In the genomic region with DNA sequence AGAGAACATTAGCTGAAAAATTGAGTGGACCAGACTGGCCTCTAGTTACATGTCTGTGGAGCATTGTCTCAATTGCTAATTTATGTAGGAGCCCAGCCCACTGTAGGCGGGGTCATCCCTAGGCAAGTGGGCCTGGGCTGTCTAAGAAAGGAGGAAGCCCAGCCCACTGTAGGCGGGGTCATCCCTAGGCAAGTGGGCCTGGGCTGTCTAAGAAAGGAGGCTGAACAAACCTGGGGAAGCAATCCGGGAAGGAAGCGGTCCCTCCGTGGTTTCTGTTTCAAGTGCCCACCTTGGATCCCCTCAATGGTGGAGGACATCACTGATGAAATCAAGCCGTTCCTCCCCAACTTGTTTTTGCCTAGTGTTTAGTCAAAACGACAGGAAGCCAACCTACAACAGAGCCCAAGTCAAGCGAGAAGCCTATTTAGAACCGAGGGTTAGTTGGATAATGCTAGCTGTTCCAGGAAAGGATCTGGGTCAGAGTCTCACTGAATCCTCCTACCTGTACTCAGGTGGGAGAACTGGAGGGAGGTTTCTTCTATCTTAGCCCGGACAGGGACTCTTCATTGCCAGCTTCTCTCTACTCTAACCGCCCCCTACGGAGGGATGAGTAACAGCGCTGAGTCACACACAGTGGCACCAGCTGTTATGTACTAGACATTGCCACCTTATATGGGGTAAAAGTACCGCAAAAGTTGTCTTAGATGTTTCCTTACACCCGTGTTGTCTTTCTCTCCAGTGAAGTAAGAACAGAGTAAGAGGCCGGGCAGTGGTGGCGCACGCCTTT, we compare ENCODE assay signal across 9 mouse cellular contexts. TPM values are rescaled to one million over a fixed set of nuclear protein-coding genes. Genes with fewer than 3 reads are reported as not detected.
A peak's percentile ranks its signal among the peaks of the same experiment; 100 is the strongest.
DNase-seq lines count a peak whose midpoint lies in the region; ATAC-seq and TF ChIP-seq lines count a peak whose summit lies in the region.
"Had no signal": no experiment of that assay in that cellular context is flagged by ENCODE, and none has a peak within 500 bp of the region (broad histone marks: within the 10 kb centered on the region; RNA-seq: fewer than 3 reads in every experiment).

No protein-coding gene starts in this region.

- TF ChIP-seq POLR2A in cerebellum, adult 2 months (IDR thresholded peaks at IDR 0.05; ENCODE audit: borderline replicate concordance, insufficient read depth, low read length): no peak

- H3K36me3 ChIP-seq in forebrain, embryonic 15.5 days: no peaks in the 10 kb centered on the region
- H3K36me3 ChIP-seq in forebrain, embryonic 14.5 days (ENCODE audit: control insufficient read depth, insufficient read depth, low read length): no peaks in the 10 kb centered on the region

- H3K27me3 ChIP-seq in forebrain, embryonic 15.5 days: no peaks in the 10 kb centered on the region
- no peaks in the 10 kb centered on the region for H3K27me3 ChIP-seq in forebrain, embryonic 14.5 days (replicated peaks; ENCODE audit: control insufficient read depth, insufficient read depth, low read length)
- no peaks in the 10 kb centered on the region for H3K27me3 ChIP-seq in cerebellum, adult 2 months (ENCODE audit: control insufficient read depth, insufficient read depth, low read length)

- TF ChIP-seq CTCF in cerebellum, adult 2 months (IDR thresholded peaks at IDR 0.05; ENCODE audit: borderline replicate concordance, insufficient read depth, low read depth, low read length): no peak

- H3K4me3 ChIP-seq in forebrain, embryonic 15.5 days: no peak overlapping the region
- no peak overlapping the region for H3K4me3 ChIP-seq in forebrain, embryonic 14.5 days (ENCODE audit: low read depth, low read length)
- no peak overlapping the region for H3K4me3 ChIP-seq in cerebellum, adult 2 months (replicated peaks; ENCODE audit: insufficient read depth, low read depth, low read length)

- H3K27ac ChIP-seq in forebrain, embryonic 15.5 days (replicated peaks): no peak overlapping the region
- H3K27ac ChIP-seq in forebrain, embryonic 14.5 days (ENCODE audit: low read depth, low read length): no peak overlapping the region
- H3K27ac ChIP-seq in cerebellum, adult 2 months (ENCODE audit: insufficient read depth, low read length): no peak overlapping the region
- H3K27ac ChIP-seq: macrophage had no signal

- no peaks in the 10 kb centered on the region for H3K9me3 ChIP-seq in forebrain, embryonic 15.5 days
- no peaks in the 10 kb centered on the region for H3K9me3 ChIP-seq in forebrain, embryonic 14.5 days (replicated peaks; ENCODE audit: control insufficient read depth, low read length)

- 0 out of 2 replicates have a peak, but pooled peaks have one; percentile 43 for ATAC-seq in forebrain, embryonic 15.5 days (replicated peaks)
- no peak for ATAC-seq in forebrain, embryonic 14.5 days

- no peak for DNase-seq in forebrain, embryonic 14.5 days (ENCODE audit: low spot score)
- peak; percentile 50 for DNase-seq in thymus, postnatal 0 days (ENCODE audit: low spot score)
- no peak for DNase-seq in thymus, postnatal 25 days
- DNase-seq in left cerebral cortex, postnatal 14 days (ENCODE audit: low spot score in 2 of 2): peak; percentile 38 to 56
- no peak for DNase-seq in cerebellum, adult 2 months
- DNase-seq in gastrocnemius, postnatal 10 days: no peak
- no peak for DNase-seq in spleen, postnatal 14 days (ENCODE audit: low spot score in 2 of 2)

- 66% methylated on average over 18 of the region's 18 CpGs for WGBS in forebrain, embryonic 15.5 days
- 63% methylated on average over 18 of the region's 18 CpGs for WGBS in forebrain, embryonic 14.5 days
- 67% methylated on average over 18 of the region's 18 CpGs for WGBS in cerebellum, adult 2 months

- H3K4me1 ChIP-seq in forebrain, embryonic 15.5 days: no peaks in the 10 kb centered on the region
- H3K4me1 ChIP-seq in forebrain, embryonic 14.5 days (ENCODE audit: control insufficient read depth, insufficient read depth, low read length): no peaks in the 10 kb centered on the region
- no peaks in the 10 kb centered on the region for H3K4me1 ChIP-seq in cerebellum, adult 2 months (ENCODE audit: control insufficient read depth, insufficient read depth, low read length)

- no peak overlapping the region for H3K9ac ChIP-seq in forebrain, embryonic 15.5 days (replicated peaks)
- H3K9ac ChIP-seq in forebrain, embryonic 14.5 days (ENCODE audit: low read length): no peak overlapping the region

- no peak overlapping the region for H3K4me2 ChIP-seq in forebrain, embryonic 15.5 days (replicated peaks)
- no peak overlapping the region for H3K4me2 ChIP-seq in forebrain, embryonic 14.5 days (ENCODE audit: low read length)

- intact Hi-C loops in left cerebral cortex, postnatal 14 days (cut with DNase I): loop anchor here (10.0 kb wide), 1 partner anchor 268 kb away; no protein-coding TSS in a partner anchor

RNA-seq across cellular contexts. Expression of a gene that starts 16.6 kb away (rescaled TPM):
- polyA plus RNA-seq in forebrain, embryonic 15.5 days (2015; fragmentation: Nextera tagmentation; extraction: Ambion mirVana): 22.9 and 23.8 TPM in 2 replicates
- 19.6 and 26.4 TPM in 2 replicates for polyA plus RNA-seq in forebrain, embryonic 14.5 days (2014; fragmentation: Nextera tagmentation; extraction: Ambion mirVana)
- polyA plus RNA-seq in thymus, postnatal 0 days (2015; fragmentation: Nextera tagmentation; extraction: Ambion mirVana): 1.1 and 2.1 TPM in 2 replicates
- 1 to 10 TPM; 7.4 to 9.6 TPM for total RNA-seq in left cerebral cortex, postnatal 14 days (2021)
- 13.0 and 14.4 TPM in 2 replicates for polyA plus RNA-seq in cerebellum, adult 2 months (2012; rRNA removed)
- total RNA-seq in gastrocnemius, postnatal 10 days (2021): under 1 TPM in 1 of 2 experiments, not detected in 1; 0.14 TPM
- polyA plus RNA-seq: macrophage had no signal

RNA-seq across cellular contexts. Expression of a gene that starts 24.8 kb away (rescaled TPM):
- 101 and 102 TPM in 2 replicates for polyA plus RNA-seq in forebrain, embryonic 15.5 days (2015; fragmentation: Nextera tagmentation; extraction: Ambion mirVana)
- polyA plus RNA-seq in forebrain, embryonic 14.5 days (2014; fragmentation: Nextera tagmentation; extraction: Ambion mirVana): 98.5 and 103 TPM in 2 replicates
- polyA plus RNA-seq in thymus, postnatal 0 days (2015; fragmentation: Nextera tagmentation; extraction: Ambion mirVana): 62.9 and 64.6 TPM in 2 replicates
- total RNA-seq in left cerebral cortex, postnatal 14 days (2021): 10 to 100 TPM; 69.4 to 72.0 TPM
- polyA plus RNA-seq in cerebellum, adult 2 months (2012; rRNA removed): 60.3 and 64.3 TPM in 2 replicates
- total RNA-seq in gastrocnemius, postnatal 10 days (2021): 10 to 100 TPM; 32.8 to 35.3 TPM

RNA-seq across cellular contexts. Expression of a gene that starts 28.6 kb away (rescaled TPM):
- polyA plus RNA-seq in forebrain, embryonic 15.5 days (2015; fragmentation: Nextera tagmentation; extraction: Ambion mirVana): 32.5 and 33.9 TPM in 2 replicates
- 19.2 and 21.0 TPM in 2 replicates for polyA plus RNA-seq in forebrain, embryonic 14.5 days (2014; fragmentation: Nextera tagmentation; extraction: Ambion mirVana)
- 88.3 and 93.7 TPM in 2 replicates for polyA plus RNA-seq in thymus, postnatal 0 days (2015; fragmentation: Nextera tagmentation; extraction: Ambion mirVana)
- 10 to 100 TPM; 23.2 to 31.3 TPM for total RNA-seq in left cerebral cortex, postnatal 14 days (2021)
- 48.1 and 48.6 TPM in 2 replicates for polyA plus RNA-seq in cerebellum, adult 2 months (2012; rRNA removed)
- total RNA-seq in gastrocnemius, postnatal 10 days (2021): 10 to 100 TPM; 36.3 to 39.5 TPM

Comparison
In these comparisons a context has a peak if more than half of its experiments do, and no peak if none do; other contexts are left out.
1. DNase-seq: peak in thymus, postnatal 0 days (single experiment) and left cerebral cortex, postnatal 14 days (2 of 2); none in forebrain, embryonic 14.5 days (single experiment), thymus, postnatal 25 days (single experiment), cerebellum, adult 2 months (0 of 2), gastrocnemius, postnatal 10 days (single experiment) and spleen, postnatal 14 days (0 of 2).